Mouse (Mus musculus) right cerebral cortex, postnatal 14 days (tissue): ENCODE data around the gene Rbm17.
"Not testable (repeated sequence)": the region's sequence is repeated elsewhere in the genome, so short reads cannot be mapped to it uniquely, and the experiment has no call there.

Experiments
- DNase-seq: peaks from one replicate; pipeline ENCODE4 v3.0.0; 2022

The Rbm17 gene

DNA sequence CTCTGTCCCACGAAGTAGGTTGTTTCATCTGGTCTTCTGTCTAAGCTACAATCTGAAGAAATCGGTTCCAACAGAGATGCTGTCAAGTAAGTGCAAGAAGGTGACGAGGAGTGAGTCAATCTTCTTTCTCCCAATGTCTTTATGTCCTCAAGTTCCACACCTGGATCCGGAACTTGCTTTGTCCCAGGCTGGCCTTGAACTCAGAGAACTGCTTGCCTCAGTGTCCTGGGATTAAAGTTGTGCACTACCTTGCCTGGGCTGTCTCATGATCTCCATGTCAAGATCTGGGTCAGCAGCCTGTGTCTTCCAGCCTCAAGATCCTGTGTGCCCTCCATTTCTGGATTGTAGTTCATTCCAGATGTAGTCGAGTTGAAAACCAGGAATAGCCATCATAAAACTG is at the start of gene Rbm17:
Gene Rbm17 (minus strand): TSS at position 101 of the 400 bp plus-strand sequence.
- no peak for DNase-seq

DNA sequence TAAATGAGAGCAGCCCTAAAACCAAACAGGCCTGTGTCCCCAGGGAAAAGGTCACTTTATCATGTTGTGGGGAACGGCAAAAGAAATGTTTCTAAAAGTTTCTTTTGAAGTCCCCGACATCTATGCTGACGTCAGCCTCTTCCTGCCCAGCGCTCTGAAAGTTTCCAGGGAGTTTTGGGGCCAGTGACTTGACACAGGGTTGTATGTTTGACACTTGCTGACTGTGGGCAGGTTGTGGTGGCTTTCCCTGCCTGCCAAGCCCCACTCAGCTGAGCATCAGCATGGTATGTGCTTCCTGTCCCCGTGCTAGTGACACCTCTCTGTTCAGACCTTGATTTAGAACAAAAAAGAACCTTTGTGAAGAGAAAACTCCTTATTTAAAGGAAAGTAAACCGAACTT is 49.4 kb upstream of the Rbm17 start:
- no peak for DNase-seq

DNA sequence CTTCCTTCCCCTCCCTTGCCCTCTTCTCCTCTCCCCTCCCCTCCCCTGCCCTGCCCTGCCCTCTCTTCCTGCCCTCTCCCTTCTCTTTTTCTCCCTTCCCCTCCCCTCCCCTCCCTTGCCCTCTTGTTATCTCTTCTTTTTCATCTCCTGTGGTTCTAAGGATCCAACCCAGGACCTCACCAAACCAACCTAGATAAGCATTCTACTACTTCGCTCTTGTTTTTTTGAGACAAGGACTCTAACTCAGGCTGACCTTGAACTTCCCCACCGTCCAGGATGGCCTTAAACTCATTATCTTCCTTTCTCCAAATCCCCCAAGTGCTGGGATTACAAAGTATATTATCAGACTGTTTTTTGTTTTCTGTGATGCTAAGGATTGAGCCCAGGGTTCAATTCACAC is 48.8 kb upstream of the Rbm17 start:
- no peak for DNase-seq

DNA sequence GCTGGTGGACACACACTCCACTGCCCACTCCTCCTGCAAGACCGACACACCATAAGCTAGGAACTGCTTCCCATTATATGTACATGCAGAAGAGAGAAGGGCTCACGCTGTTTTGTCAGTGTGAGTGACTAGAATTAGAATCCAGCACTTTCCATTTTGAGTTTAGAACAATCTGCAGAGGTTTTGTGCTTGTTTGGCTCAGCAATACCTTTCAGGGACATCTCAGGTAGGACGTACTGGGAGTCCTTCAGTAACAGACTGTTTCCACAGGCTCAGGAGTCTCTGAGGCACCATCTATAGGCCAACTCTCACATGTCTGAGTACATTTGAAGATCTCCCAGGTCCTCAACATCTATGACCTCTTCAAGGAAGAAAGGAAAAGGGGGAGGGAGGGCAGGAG is 48.2 kb upstream of the Rbm17 start:
- DNase-seq, result no peak

DNA sequence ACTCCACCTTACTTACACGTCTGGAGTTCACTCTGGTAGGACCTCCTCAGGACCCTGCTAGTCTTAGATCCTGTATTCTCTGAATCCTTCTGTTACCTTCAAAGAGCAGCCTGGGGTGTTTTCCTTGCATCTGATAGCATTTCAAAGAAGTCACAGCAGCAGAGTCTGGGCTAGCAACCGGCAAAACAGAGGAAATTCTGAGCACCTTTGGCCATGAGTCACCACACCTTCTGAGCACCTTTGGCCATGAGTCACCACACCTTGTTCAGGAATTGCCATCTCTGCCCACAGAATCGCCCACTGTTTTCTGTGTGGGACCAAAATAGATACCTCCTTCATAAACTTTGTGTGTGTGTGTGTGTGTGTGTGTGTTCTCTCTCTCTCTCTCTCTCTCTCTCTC is 47.5 kb upstream of the Rbm17 start:
- DNase-seq, result no peak

DNA sequence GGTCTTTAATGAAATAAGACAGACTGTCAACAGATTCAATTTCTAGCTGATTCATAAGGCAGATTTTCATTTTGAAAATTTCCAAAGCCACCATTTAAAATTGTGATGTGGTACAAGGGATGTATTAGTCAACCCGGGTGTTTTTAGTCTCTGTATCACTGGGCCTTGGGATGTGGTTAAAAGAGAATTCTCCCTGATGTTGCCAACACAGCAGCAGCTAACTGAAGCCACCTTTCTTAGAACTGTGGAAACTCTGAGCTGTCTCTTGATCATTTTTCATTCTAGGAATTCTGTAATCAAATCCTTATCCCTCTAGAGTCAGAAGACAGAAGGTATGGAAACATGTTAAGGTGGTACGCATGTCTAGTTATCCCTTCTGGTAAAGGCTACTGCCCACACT is 41.3 kb upstream of the Rbm17 start:
- no peak for DNase-seq

DNA sequence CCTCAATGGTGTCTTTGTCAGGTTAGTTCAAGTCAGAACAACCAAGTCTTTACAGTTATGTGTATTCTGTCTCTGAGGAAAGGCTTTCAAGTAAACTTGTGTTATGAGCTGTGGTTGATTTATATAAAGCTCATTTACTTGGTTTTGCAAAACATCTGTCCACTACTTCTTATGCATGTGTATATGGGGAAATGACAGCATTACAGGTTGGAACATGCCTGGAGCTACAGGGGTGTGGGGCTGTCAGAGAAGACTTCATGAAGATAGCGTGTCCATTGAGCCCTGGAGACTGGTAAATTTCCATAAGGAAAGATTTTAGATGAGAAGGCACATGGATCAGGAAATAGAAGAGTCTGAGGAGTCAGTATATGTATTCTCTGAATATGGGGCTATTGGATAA is 40.1 kb upstream of the Rbm17 start:
- no peak for DNase-seq

DNA sequence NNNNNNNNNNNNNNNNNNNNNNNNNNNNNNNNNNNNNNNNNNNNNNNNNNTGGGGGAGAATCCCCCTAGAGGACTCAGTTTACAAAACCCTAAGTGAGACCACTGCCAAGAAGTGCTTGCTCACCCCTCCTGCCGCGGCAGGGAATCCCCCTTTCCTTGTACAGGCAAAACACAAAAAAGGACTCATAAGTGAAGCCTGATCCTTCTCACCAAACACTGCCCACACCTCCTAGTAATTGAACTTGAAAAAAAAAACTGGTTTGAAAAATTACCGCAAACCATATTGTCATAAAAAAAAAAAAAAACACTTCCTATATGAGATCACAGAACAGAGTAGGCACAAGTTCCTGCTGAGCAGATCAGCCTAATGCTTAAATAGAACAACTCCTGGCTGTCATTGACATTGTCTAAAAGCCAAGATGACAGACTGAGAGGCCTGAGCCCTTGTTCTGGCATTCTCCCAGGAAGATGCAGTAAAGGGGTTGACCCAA is 38.5 kb upstream of the Rbm17 start, which contains the start of gene Il2ra:
Gene Il2ra (plus strand): TSS at position 357 of the 491 bp plus-strand sequence.
- DNase-seq, result no peak

DNA sequence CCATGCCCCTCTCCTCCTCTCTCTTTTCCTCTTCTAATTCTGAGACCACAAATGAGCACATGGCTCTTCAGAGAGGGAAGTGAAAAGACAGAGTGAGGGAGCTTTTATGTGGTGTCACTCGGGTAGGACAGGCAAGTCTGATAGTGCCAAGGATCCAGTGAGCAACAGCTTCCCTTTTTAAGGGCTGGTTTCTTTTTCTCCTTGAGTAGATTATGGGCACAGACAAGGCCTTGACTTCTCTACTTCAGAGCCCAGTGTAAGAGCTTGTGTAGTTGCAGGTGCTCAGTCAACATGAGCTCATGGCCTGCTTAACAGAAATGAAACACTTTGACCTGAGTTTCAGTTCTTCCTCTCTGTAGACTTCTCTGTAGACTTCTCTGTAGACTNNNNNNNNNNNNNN is 33.2 kb upstream of the Rbm17 start:
- no peak for DNase-seq

DNA sequence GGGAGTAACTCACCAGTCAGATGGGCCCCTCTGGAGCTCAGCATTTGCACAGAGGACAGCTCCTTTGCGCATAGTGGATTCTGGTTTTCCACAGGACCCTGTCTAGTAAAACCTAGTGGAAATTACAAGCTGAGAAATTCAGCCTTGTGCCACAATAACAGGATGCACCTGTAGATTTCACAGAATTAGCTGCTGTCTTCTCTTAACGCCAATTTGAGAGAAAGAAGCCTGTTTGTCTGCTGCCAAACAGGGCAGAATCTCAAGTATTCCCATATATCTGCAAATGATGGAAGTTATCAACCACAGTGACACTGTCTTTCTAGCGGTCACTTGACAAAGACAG is 32.2 kb upstream of the Rbm17 start:
- DNase-seq, result no peak

DNA sequence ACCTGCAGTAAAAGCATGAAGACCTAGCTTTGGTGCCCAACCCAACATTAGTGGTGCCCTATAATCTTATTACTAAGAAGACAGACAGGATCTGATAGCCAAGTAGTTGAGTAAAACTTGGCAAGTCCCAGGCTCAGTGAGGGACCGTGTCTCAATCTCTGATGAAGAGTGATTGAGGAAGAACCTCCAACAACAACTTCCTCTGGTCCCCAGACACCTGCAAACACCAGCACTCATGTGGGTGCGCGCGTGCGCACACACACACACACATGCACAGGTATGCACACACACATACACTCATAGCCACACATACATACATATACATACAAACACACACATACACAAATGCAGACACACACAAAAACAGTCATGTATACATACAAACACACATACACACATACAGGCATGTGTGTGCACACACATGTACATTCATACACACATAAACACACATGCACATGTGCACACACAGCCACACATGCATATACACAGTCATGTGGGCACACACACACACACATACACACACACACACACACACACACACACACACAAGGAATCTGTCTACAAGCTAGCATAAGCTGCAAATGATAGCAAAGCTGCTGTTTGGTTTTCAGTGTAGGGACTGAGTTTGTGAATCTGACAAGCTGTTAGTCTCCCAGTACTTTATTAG is 31.7 kb upstream of the Rbm17 start:
- no peak for DNase-seq

DNA sequence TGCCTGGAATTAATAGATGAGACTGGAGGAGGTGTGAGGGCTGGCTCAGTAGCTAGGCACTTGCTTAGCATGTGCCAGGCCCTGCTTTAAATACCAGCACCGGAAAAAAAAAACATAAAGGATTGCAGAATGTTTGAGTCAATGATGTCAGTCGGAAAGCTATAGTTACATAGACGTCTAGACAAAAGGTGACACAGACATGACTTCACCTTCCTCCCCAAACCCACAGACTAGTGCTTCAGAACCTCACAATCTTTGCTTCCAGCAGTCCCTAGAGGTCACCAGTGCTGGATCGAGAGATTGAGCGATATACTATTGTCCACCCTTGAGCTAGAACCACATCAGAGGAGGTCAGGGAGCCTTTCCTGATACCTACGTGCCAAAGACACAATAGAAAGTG is 31.1 kb upstream of the Rbm17 start:
- no peak for DNase-seq

DNA sequence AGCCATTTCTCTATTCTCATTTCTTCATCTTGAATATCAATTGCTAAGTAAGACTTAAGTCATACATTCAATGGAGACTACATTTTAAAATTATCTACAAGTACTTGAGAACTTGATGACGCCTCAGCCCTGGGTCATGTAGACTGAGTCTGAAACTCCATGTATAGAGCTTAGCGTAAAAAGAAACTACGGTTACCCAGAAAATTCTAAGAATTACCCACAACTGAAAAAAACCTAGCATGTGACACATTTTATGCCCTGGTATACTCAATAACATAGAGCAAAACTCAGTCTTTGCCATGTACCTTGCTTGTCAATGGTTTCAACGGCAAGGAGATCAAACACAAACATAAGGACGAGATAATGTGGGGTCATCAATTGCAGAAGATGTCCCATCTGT is 21.9 kb upstream of the Rbm17 start, which contains the start of gene Gm17490:
Gene Gm17490 (minus strand): TSS at position 375 of the 400 bp plus-strand sequence.
- DNase-seq, result no peak

DNA sequence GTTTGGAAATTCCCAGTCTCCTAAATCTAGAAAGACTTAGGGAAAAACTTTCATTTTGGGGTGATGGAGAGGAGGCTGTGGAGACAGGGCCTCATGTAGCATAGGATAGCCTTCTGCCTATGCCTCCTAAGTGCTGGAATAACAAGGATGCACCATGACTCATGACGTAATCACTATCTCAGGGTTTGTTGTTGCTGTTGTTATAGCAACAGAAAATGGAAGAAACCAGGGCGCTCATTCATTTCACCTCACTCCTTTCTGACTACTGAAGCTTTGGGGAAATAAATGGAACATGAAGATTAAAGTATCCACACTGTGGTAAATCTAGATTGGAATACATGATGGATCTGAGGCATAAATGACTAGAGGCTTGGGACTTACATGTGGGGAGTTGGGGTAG is 19.8 kb upstream of the Rbm17 start:
- no peak for DNase-seq

DNA sequence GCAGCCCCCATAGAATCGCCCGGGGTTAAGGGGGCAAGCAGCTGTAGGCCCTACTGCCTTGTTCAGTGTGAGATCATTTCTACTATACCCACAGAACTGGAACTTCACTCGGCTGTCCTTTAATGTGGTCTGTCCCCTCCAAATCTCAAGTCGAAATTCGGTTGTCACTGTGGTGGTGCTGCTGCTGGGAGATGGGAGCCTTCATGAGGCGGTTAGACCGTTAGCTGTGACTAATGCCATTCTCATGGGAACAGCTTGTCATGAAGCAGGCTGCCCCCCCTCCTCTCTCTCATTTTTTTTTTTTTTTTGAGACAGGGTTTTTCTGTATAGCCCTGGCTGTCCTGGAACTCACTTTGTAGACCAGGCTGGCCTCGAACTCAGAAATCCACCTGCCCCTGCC is 19.2 kb upstream of the Rbm17 start:
- DNase-seq, result no peak

DNA sequence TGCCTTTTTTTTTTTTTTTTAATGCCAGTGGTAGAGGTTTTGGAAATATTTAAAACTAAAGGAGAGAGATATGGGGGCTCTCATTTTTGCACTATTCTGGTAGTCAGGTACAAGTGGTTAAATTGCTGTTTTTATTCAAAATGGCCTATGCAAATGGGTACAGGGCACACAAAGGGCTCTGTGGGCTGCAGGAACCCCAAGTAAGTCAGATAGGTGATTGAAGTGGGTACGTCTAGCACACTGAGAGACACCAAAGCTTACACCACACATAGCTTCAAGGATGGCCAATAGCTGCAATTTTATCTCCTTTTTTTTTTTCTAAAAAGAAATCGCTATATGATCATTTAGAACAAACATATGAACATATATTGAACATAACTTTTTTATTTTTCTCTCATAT is 15.6 kb upstream of the Rbm17 start:
- DNase-seq, result no peak

DNA sequence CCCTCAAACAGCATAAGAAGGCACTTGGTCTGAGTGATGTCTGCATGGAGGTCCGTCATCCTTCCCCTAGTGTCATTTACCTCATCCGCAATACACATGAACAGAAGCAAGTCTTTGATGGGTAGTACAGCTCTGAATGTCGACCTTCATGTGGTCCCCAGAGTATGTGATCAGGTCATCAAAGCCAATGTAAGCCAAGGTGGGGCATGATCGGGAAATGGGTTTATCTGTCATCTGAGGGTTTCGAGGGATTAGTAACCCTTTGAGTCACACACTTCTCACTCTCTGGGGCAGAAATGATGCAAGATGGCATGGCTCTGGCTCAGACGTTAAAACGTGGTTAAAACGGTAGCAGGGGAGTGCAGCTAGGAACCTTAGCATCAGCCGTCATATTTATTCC is 12.9 kb upstream of the Rbm17 start:
- no peak for DNase-seq

DNA sequence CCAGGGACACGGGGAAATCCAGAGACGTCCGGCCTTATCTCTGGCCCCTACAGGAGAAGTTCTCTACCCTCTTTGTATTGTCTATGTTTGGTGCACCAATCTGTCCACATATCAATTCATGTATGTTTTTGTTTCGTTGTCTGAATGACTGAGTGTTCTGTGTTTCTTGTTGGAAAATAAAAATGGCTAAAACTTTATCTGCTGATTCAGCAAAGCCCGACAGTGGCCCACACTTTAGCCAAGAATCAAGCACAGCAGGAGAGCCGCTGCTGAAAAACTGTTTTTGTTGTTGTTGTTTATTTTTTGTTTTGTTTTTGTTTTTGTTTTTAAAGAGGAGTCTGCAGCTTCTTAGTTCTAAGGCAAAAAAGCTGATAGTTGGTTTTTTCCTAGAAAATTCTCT is 9.0 kb upstream of the Rbm17 start:
- DNase-seq, result not testable (repeated sequence)

DNA sequence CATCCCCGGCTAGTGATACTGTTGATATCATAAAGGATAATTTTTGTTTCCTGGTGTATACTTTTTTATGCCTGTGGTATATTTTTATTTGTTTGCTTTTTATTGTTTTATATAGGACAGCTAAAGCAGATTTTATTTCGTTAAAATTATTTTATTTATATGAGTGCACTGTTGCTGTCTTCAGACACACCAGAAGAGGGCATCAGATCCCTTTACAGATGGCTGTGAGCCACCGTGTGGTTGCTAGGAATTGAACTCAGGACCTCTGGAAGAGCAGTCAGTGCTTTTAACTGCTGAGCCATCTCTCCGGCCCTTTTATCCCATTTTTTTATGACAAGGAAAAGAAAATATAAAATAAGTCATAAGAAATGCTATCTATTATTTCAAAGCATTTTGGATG is 2.8 kb upstream of the Rbm17 start:
- not testable (repeated sequence) for DNase-seq

DNA sequence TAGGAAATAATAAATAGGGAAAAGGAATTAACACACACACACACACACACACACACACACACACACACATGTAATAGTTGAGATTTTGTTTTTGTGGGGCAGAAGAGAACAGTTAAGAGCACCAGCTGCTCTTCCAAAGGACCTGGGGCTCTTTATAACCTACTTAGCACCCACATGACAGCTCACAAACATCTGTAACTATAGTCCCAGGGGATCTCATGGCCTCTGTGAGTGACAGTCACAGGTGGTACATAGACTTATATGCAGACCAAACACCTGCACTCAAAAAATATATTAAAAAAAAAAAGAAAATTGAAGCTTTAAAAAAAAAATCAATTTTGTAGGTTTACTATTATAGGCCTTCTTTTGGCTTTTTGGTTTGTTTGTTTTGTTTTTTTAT is 958 bp upstream of the Rbm17 start:
- DNase-seq, result no peak

DNA sequence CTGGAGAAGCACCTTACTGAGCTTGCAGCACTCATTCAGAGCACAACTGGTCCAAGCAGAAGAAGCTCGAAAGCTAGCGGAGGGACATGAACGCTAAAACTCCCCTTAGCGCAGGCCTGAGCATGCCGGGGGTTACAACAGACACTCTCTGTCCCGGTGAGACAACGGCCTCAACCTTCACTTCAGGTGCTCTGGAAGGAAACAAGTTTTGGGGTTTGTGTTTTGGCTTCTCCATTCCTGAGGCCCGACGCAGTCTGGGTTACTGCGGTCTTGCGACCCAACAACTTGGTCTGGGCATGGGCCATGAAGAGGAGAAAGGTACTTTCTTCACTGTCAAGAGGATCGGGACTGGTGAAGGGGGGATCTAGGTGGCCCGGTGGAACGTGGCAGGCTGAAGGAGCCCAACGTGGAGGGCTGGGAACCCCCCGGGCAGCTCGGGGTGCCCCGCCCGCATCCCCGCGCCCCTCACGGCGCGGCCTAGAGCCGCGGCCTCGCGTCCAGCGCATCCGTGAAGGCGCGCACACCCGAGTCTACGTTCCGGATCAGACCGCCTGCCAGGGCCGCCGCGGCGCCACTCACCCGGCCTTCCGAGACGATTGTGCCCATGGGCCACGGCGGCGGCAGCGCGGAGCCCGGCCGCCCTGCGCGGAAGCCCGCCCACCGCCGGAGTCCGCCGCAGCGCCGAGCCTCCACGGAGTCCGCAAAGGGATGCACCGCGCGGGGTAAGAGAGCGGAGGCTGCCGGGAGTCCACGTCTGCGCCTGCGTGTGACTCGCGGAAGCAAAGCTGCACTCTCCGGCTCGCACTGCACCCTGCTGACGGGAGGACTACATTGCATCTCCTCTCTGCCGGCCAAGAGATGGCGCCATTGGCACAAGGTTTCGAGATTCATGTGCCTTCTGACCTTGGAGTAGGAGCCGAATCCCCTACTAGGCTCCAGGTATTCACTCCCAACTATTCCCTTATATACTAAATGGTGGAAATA is 1.2 kb downstream of the Rbm17 start:
- peak; percentile 95 for DNase-seq

DNA sequence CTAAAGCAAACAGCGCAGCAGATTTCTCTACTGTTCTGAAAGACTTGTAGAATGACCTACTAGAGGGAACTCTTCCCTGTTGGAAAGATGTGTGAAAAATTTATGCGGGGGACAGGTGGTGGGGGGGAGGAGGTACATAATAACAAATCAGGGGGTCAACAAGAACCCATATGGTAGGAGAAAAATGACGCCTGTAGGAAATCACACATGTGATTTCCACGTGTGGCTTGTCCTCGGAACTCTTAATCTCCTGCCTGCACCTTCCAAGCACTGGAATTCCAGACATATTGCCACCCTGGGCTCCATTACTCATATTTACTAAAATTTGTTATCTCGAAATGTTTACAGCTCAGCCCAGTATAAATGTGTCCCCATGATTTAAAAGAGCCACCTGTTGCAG is 2.2 kb downstream of the Rbm17 start:
- no peak for DNase-seq

DNA sequence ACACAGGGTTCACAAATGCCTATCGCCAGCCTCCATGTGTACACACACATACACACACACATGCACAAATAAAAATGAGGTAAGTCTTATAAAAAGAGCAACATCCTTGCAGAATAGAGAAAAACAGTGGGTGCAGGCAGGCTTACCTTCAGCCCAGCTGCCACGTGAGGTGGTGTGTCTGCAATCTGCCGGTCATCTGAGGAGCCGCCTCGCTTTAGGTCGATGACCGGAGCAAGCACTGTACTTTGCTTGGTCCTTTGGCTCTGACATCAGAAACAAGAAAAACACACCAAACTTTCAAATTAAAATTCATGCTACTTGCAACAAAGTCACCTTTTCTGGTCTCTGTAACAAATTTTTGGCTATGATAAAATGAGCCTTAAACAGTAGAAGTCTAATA is 6.0 kb downstream of the Rbm17 start:
- no peak for DNase-seq

DNA sequence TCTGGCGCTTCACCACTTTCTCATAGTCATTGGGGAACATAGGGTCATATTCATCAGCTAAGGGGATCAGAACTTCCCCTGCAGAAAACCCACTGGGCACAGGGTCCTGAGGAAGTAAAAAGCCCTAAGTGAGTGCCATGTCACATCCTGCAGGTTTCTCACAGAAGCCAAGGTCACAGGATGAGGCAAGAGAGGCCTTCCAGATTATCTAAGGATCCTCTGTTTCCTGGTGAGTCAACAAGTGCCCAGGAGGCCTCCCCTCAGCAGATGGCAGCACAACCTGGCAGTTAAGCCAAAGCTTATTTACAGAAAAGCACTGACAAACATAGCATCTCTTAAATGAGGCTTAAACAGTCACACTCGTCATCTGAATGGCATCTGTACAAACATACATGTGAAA is 7.3 kb downstream of the Rbm17 start:
- no peak for DNase-seq
